Mouse (Mus musculus) thymus, postnatal 0 days (tissue): ENCODE data around the gene Ramp2. TPM values are rescaled to one million over a fixed set of nuclear protein-coding genes. Genes with fewer than 3 reads are reported as not detected.

Experiments used
- polyA plus RNA-seq: library from polyadenylated mRNA; unstranded; fragments of >200 nt; fragmentation: Nextera tagmentation; extraction: Ambion mirVana; gene quantifications from 2 replicates; pipeline ENCODE4 v1.2.1, GENCODE M21; 2015

The Ramp2 gene
- polyA plus RNA-seq, 1 experiment from 2014 or later, result 30.8 TPM

Other genes starting within 250 kb of the Ramp2 start
- gene Atp6v0a1, start 236.6 kb upstream of the Ramp2 start, polyA plus RNA-seq, result 17.6 and 19.1 TPM in 2 replicates
- 10.5 and 11.5 TPM in 2 replicates for gene Naglu, start 176.0 kb upstream of the Ramp2 start, polyA plus RNA-seq
- gene Hsd17b1, start 167.6 kb upstream of the Ramp2 start, polyA plus RNA-seq, result 0.10 and 0.13 TPM in 2 replicates
- gene Coasy, start 163.5 kb upstream of the Ramp2 start, polyA plus RNA-seq, result 37.3 and 40.5 TPM in 2 replicates
- 79.8 and 80.8 TPM in 2 replicates for gene Mlx, start 158.8 kb upstream of the Ramp2 start, polyA plus RNA-seq
- gene Psmc3ip, start 150.6 kb upstream of the Ramp2 start, polyA plus RNA-seq, result 34.6 and 39.0 TPM in 2 replicates
- gene Retreg3, start 126.1 kb upstream of the Ramp2 start, polyA plus RNA-seq, result 20.9 and 22.2 TPM in 2 replicates
- gene Tubg1, start 126.1 kb upstream of the Ramp2 start, polyA plus RNA-seq, result 73.0 and 80.2 TPM in 2 replicates
- 1.5 and 1.6 TPM in 2 replicates for gene Tubg2, start 90.1 kb upstream of the Ramp2 start, polyA plus RNA-seq
- 0.32 and 0.53 TPM in 2 replicates for gene Cntnap1, start 75.5 kb upstream of the Ramp2 start, polyA plus RNA-seq
- 2.4 and 2.8 TPM in 2 replicates for gene Plekhh3, start 74.7 kb upstream of the Ramp2 start, polyA plus RNA-seq
- 1.7 and 1.8 TPM in 2 replicates for gene Ccr10, start 70.6 kb upstream of the Ramp2 start, polyA plus RNA-seq
- 13.7 and 13.8 TPM in 2 replicates for gene Ezh1, start 19.6 kb upstream of the Ramp2 start, polyA plus RNA-seq
- 132 and 149 TPM in 2 replicates for gene Vps25, start 7.7 kb downstream of the Ramp2 start, polyA plus RNA-seq
- 1.4 and 2.1 TPM in 2 replicates for gene Wnk4, start 14.5 kb downstream of the Ramp2 start, polyA plus RNA-seq
- 1.3 and 1.9 TPM in 2 replicates for gene Cntd1, start 33.0 kb downstream of the Ramp2 start, polyA plus RNA-seq
- 164 and 179 TPM in 2 replicates for gene Coa3, start 33.1 kb downstream of the Ramp2 start, polyA plus RNA-seq
- gene Becn1, start 56.3 kb downstream of the Ramp2 start, polyA plus RNA-seq, result 182 and 191 TPM in 2 replicates
- gene Psme3, start 70.2 kb downstream of the Ramp2 start, polyA plus RNA-seq, result 123 and 135 TPM in 2 replicates
- gene Aoc2, start 79.0 kb downstream of the Ramp2 start, polyA plus RNA-seq, result 0.76 and 1.0 TPM in 2 replicates
- 0.69 and 0.78 TPM in 2 replicates for gene Aoc3, start 84.6 kb downstream of the Ramp2 start, polyA plus RNA-seq
- 0.07 and 0.17 TPM in 2 replicates for gene G6pc, start 121.5 kb downstream of the Ramp2 start, polyA plus RNA-seq
- gene Aarsd1, start 171.6 kb downstream of the Ramp2 start, polyA plus RNA-seq, result 67.6 and 70.6 TPM in 2 replicates
- 1.5 and 2.2 TPM in 2 replicates for gene Gm27029, start 178.8 kb downstream of the Ramp2 start, polyA plus RNA-seq
- 13.2 and 16.1 TPM in 2 replicates for gene Rundc1, start 179.1 kb downstream of the Ramp2 start, polyA plus RNA-seq
- gene Ptges3l, start 179.3 kb downstream of the Ramp2 start, polyA plus RNA-seq, result 1.8 TPM in 2 replicates
- gene Rpl27, start 196.3 kb downstream of the Ramp2 start, polyA plus RNA-seq, result 550 and 596 TPM in 2 replicates
- gene Ifi35, start 202.4 kb downstream of the Ramp2 start, polyA plus RNA-seq, result 86.4 and 87.4 TPM in 2 replicates
- 3.7 and 4.6 TPM in 2 replicates for gene Rnd2, start 219.0 kb downstream of the Ramp2 start, polyA plus RNA-seq
- gene Vat1, start 220.2 kb downstream of the Ramp2 start, polyA plus RNA-seq, result 24.7 and 25.3 TPM in 2 replicates